Mouse (Mus musculus) heart, embryonic 10.5 days (tissue): ENCODE data around the gene Zbbx. TPM values are rescaled to one million over a fixed set of nuclear protein-coding genes. Genes with fewer than 3 reads are reported as not detected.
A peak's percentile ranks its signal among the peaks of the same experiment; 100 is the strongest.

Source experiments
- DNase-seq: peaks from one replicate; pipeline ENCODE4 v3.0.0-alpha.2; 2017; ENCODE audit warnings: low spot score
- H3K27ac ChIP-seq: fragments of 300-500 bp; sonication (generic); 2 replicates; pipeline ENCODE4 v1.5.1; 2016; ENCODE audit warnings: mild to moderate bottlenecking
- H3K27me3 ChIP-seq: fragments of 300-500 bp; sonication (generic); 2 replicates; pipeline ENCODE4 v1.6.1; 2016; ENCODE audit warnings: mild to moderate bottlenecking; ENCODE audit not compliant: poor library complexity, insufficient read depth, severe bottlenecking
- H3K36me3 ChIP-seq: fragments of 300-500 bp; sonication (generic); 2 replicates; pipeline ENCODE4 v1.6.1; 2016; ENCODE audit warnings: mild to moderate bottlenecking, moderate library complexity
- H3K4me1 ChIP-seq: fragments of 300-500 bp; sonication (generic); 2 replicates; pipeline ENCODE4 v1.6.1; 2016; ENCODE audit warnings: mild to moderate bottlenecking
- H3K4me3 ChIP-seq: fragments of 300-500 bp; sonication (generic); 2 replicates; pipeline ENCODE4 v1.5.1; 2016; ENCODE audit warnings: mild to moderate bottlenecking, moderate library complexity
- H3K9me3 ChIP-seq: fragments of 300-500 bp; sonication (generic); 2 replicates; pipeline ENCODE4 v1.6.1; 2016; ENCODE audit warnings: mild to moderate bottlenecking, moderate library complexity
- WGBS: fragments of 180-500 bp; shearing (Covaris S2); methylation state at CpG from one replicate; pipeline ENCODE4 v1.1.7; 2016; 5-methylcytosine and 5-hydroxymethylcytosine counted together
- polyA plus RNA-seq: library from polyadenylated mRNA; unstranded; fragments of >200 nt; fragmentation: Nextera tagmentation; extraction: Ambion mirVana; gene quantifications from 2 replicates; pipeline ENCODE4 v1.2.1, GENCODE M21; 2016

Gene Zbbx
- polyA plus RNA-seq, result not detected in 2 replicates

DNA sequence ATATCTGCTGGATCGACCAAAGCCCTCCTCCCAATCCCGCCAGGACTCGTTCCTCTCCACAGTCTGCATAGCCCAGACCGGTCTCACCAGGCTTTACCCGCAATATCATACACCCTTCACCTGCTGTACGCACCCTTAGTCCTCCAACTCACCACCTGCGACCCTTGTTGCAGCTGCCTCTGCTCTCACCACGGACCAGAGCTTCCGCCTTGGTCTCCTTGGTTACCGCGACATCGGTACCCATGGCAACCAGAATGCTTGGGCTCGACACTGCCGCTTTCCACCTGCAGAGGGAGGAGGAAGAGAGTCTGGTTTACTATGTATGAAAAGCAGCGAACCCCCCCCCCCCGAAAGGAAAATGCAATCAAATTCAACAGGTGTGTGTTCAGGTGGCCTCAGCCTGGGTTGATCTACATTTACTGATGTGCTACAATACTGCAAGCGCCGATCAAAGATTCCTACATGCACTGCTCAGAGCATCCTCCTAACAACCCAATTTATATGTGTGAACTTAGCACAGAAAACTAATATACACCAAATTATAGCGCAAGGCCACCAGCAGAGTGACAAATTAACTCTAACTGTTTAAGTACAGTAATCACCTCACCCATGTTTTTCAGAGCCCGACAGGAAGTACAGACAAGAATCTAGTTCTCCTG is at the start of gene Zbbx:
Gene Zbbx (minus strand): TSS at position 197 of the 659 bp plus-strand sequence.
- H3K27me3 ChIP-seq, result no peaks in the 10 kb centered on the region
- H3K4me3 ChIP-seq, result peak within 1 kb of the TSS; percentile 45
- DNase-seq, result no peak
- H3K36me3 ChIP-seq, result no peaks in the 10 kb centered on the region
- H3K9me3 ChIP-seq, result no peaks in the 10 kb centered on the region
- no peak within 1 kb of the TSS for H3K27ac ChIP-seq
- 0 out of 2 replicates have a peak, but pooled peaks cover 3% of the 10 kb centered on the region for H3K4me1 ChIP-seq
- 19% methylated on average over 20 of the region's 20 CpGs for WGBS

- Histone ChIP-seq H3K4me3 (no peak overlapping the region), H3K27ac (no peak overlapping the region), H3K36me3 (no peaks in the 10 kb centered on the region), H3K27me3 (no peaks in the 10 kb centered on the region), H3K9me3 (no peaks in the 10 kb centered on the region), H3K4me1 (no peaks in the 10 kb centered on the region)
- DNase-seq, result no peak
- 39% methylated on average over 12 of the region's 12 CpGs for WGBS
These were observed 38.1 kb upstream of the Zbbx start for GRCm38 (mm10) chr3:75202808-75203503.

DNA sequence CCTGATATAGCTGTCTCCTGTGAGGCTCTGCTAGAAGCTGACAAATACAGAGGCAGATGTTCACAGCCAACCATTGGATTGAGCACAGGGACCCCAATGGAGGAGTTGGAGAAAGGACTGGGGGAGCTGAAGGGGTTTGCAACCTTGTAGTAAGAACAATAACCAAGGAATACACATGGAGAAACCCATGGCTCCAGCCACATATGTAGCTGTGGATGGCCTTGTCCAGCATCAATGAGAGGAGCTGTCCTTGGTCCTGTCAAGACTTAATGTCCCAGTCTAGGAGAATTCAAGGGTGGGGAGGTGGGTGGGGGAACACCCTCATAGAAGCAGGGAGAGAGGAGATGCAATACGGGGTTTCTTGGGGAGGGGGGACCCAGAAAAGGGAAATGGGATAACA is 17.8 kb upstream of the Zbbx start:
- no peaks in the 10 kb centered on the region for H3K4me1 ChIP-seq
- no peak for DNase-seq

GRCm38 (mm10) chr3:75141876-75142275 is 23.0 kb downstream of the Zbbx start:
- Histone ChIP-seq H3K4me1 (no peaks in the 10 kb centered on the region), H3K9me3 (no peaks in the 10 kb centered on the region), H3K27ac (no peak overlapping the region), H3K4me3 (no peak overlapping the region), H3K36me3 (no peaks in the 10 kb centered on the region), H3K27me3 (no peaks in the 10 kb centered on the region)
- 79% methylated on average over 3 of the region's 3 CpGs for WGBS
- DNase-seq, result no peak

More for the DNA sequence above, 17.8 kb upstream of the Zbbx start:
- Histone ChIP-seq H3K27me3 (no peaks in the 10 kb centered on the region), H3K4me3 (no peak overlapping the region), H3K36me3 (no peaks in the 10 kb centered on the region), H3K27ac (no peak overlapping the region), H3K9me3 (no peaks in the 10 kb centered on the region)
- 68% methylated on average over 1 of the region's 1 CpGs for WGBS

DNA sequence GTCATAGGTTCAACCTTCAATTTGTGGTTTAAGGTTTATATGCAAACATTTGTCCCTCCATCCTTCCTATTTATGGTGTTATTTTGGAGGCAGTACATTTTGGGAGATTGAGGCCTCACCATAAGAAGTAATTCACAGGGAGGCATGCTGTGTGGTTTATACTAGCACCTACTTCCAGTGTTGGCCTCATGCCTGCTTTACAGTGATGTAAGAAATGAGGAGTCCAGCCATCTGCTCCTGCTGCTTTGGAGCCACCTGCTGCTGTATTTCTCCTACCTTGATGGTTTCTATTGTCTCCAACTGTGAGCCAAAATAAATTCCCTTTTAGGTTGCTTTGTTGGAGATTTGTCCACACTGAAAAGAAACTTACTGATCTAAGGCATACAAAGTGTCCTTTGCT is 60.0 kb downstream of the Zbbx start:
- H3K9me3 ChIP-seq, result no peaks in the 10 kb centered on the region
- H3K27me3 ChIP-seq, result no peaks in the 10 kb centered on the region
- H3K27ac ChIP-seq, result no peak overlapping the region
- H3K36me3 ChIP-seq, result no peaks in the 10 kb centered on the region
- H3K4me3 ChIP-seq, result no peak overlapping the region
- H3K4me1 ChIP-seq, result no peaks in the 10 kb centered on the region
- DNase-seq, result no peak

DNA sequence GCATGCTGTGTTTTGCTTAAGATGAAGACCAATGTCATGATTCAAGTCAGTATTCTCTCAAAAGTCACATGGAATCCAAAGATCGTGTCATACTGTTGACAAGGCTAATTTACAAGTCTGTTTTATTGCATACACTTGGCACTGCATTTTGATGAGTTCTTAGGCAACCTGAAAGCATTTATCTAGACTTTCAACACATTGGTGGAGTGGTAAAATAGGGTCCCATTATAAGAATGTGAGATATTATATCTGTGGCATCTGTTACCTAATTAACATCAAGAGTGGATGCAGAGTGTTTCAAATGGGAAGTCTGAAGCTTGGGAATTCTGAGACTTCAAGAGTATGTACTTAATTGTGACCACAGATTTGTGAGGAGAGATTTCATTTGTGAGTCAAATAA is 79.1 kb downstream of the Zbbx start:
- whole genome bisulfite sequencing, result 79% methylated on average over 1 of the region's 1 CpGs
- Histone ChIP-seq H3K4me3 (no peak overlapping the region), H3K9me3 (no peaks in the 10 kb centered on the region), H3K27me3 (no peaks in the 10 kb centered on the region), H3K4me1 (no peaks in the 10 kb centered on the region), H3K36me3 (no peaks in the 10 kb centered on the region), H3K27ac (no peak overlapping the region)
- no peak for DNase-seq

GRCm38 (mm10) chr3:75078906-75079305 is 85.9 kb downstream of the Zbbx start:
- Histone ChIP-seq H3K4me1 (no peaks in the 10 kb centered on the region), H3K36me3 (no peaks in the 10 kb centered on the region), H3K9me3 (no peaks in the 10 kb centered on the region), H3K27me3 (no peaks in the 10 kb centered on the region), H3K4me3 (no peak overlapping the region), H3K27ac (no peak overlapping the region)
- WGBS, result 70% methylated on average over 1 of the region's 1 CpGs
- DNase-seq, result no peak

DNA sequence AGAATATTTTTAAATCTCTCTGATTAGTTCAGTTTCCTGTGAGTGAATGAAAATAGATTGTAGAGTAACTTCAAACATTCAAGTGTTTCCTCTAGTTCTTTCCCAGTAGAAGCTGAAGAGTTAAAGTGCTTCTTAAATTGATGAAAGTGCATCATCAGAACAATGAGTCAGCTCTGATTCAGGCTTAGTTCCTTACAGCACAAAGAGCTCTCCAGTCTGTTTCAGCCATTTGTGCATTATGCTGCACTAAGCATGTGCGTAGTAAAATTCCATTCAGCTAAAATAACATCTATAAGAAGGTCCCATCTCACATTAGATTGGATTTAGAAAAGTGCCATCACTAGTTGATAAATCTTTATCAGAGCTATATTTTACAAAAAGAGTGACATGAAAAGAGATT is 155.1 kb downstream of the Zbbx start:
- no peak for DNase-seq
- H3K27me3 ChIP-seq, result no peaks in the 10 kb centered on the region
- H3K27ac ChIP-seq, result no peak overlapping the region
- 78% methylated on average over 1 of the region's 1 CpGs for WGBS
- no peaks in the 10 kb centered on the region for H3K4me1 ChIP-seq
- H3K36me3 ChIP-seq, result no peaks in the 10 kb centered on the region
- H3K4me3 ChIP-seq, result no peak overlapping the region
- no peaks in the 10 kb centered on the region for H3K9me3 ChIP-seq

Other genes starting within 250 kb of the Zbbx start
- not detected in 2 replicates for gene Serpini2, start 105.0 kb upstream of the Zbbx start, polyA plus RNA-seq